Mouse (Mus musculus) gastrocnemius, postnatal 25 days (tissue): ENCODE data around the gene Tshz3. TPM values are rescaled to one million over a fixed set of nuclear protein-coding genes. Genes with fewer than 3 reads are reported as not detected.

Experiments used
- DNase-seq: peaks from one replicate; pipeline ENCODE4 v3.0.0; 2022
- total RNA-seq, 2 experiments: library from RNA; stranded (reverse); gene quantifications; 1 replicate in 1 of 2; 2 replicates in 1 of 2; pipeline ENCODE4 v1.2.3; 2021

The Tshz3 gene
- total RNA-seq, 2 experiments from 2014 or later = 2.7 to 3.4 TPM

DNA sequence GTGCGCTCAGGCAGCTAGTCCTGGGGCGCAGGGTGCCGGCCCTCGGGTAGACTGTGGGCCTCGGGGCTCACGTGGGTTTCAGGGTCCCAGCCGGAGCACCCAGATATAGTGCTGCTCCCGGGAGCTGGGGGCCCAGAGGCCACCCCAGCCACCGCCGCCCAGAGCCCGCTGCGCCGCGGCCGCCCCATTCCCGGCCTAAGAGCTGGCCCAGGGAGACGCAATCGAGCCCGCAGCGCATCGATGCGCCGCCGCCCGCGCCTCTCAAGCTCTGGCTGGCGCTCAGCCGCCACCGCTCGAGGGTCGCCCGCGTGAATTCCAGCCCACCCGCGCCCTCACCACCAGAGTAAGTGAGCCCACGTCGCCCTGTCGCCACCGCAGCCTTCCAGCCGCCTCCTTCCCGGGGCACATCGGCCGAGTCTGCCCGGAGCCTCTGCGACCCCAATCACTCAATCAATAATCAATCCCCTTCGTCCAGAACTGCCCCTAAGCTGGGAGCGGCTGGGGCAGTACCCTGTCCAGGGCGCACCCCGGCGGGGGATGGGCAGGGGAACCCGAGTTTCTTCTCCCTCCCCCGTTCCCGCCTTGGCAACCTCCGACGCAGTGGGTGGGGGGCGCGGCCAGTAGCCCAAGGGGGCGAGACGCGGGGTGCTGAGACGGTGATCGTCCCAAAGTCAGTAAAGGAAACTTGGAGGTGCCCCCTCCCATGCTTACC is 1.4 kb upstream of the Tshz3 start:
- DNase-seq = peak; percentile 61

- peak; percentile 87 for DNase-seq
Observed at GRCm38 (mm10) chr7:36697118-36697855, 631 bp upstream of the Tshz3 start.

DNA sequence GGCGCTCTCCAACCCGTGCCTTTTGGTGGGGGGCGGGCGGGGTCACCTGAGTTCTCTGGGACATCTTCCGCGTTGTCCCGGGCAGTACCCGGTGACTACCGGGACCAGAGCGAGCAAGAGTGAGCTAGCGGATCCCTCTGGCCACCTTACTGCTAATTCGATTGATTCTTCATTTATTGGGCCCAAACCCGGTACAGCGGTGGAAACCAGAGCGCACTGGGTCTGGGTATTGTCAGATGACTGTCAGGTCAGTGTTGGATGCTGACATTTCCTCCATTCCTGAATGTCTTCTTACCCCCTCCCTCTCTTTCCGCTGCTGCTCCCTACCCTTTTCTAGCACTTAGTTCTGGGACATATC is 650 bp downstream of the Tshz3 start:
- no peak for DNase-seq

DNA sequence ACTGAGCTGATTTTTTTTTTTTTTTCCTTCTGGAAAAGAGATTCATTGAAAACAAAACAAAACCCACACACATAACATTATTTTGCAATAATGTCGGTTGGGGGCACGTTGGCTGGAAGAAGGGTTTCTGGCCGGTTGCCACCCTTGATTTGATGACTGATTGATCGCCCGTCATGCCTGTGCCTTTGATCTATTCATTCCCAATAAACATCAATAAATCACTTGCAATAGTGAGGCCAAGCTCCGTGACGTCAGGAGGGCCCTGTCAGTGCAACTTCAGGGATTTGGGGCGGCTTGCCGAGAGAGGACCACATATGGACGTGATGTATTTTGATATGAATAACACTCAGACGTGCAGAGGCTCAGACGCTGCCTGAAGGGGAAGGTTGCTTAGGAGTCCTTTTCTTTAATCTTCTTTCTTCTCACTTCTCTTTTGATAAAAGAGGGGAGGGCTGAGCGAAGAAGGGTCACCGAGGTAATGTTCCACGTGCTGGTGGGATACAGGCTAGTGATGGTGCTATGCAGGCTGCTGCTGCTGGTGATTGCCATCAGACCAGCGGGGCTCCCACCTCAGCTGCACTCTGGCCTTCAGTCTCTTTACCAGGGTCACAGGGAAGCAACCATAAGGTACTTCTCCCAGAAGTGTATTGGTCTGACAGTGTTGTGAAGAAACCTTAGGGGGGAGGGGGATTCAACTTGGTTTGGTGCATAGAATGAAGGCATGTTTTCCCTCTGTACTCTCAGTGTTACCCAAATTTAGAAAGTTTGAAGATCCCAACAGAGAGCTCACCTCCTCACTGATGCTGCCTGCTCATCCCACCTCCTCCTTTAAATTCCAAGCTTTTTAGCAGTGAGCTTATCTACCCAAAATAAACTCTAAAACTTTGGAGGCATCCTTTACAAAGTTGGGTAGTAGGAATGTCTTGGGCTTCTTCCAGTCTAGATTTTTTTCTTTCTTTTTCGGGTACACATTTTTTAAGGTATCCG is 1.4 kb downstream of the Tshz3 start:
- no peak for DNase-seq

DNA sequence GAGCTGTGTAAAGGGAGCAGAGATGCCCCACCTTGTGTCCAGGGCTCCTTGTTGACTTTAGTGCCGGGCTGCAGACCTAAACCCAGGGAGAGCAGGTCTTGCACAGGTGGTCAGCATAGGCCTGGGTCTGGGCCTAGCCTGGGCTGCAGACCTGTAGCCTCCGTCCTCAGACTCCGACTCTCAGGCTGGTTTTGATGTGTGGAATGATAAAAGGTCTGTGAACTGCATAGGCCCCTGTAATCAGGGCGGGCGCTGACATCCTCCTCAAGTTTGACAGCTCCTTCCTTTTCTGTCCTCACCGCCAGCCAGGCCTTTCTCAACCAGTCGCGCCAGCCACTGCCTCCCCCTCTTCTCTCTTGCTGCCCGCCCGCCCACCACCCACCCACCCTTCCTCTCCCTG is 8.7 kb downstream of the Tshz3 start:
- DNase-seq = no peak

- no peak for DNase-seq
Observed at GRCm38 (mm10) chr7:36707266-36707665, 9.3 kb downstream of the Tshz3 start.

GRCm38 (mm10) chr7:36707681-36708350 is 9.9 kb downstream of the Tshz3 start:
- DNase-seq = no peak

- no peak for DNase-seq
Observed at GRCm38 (mm10) chr7:36708823-36709222, 10.9 kb downstream of the Tshz3 start.

- peak; percentile 38 for DNase-seq
Observed at GRCm38 (mm10) chr7:36709239-36709638, 11.3 kb downstream of the Tshz3 start.

- no peak for DNase-seq
Observed at GRCm38 (mm10) chr7:36709974-36710373, 12.1 kb downstream of the Tshz3 start.

DNA sequence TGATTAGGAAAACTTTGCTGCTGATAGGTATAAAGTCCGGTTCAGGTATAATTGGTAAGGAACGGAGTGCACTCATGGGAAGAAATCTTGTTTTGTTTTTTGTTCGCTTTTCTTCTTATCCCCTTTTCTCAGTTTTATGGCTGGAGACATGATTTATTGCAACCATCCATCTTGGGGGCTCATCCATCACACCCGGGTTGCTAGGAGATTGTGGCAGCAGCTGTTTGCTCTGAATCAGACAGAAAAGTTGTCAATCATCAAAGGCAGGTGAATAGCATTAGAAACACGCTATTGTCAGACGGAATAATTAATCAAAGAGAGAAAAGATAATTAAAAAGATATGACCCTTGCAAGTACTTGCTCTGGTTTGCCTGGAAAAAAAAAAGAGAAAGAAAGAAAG is 12.5 kb downstream of the Tshz3 start:
- no peak for DNase-seq

DNA sequence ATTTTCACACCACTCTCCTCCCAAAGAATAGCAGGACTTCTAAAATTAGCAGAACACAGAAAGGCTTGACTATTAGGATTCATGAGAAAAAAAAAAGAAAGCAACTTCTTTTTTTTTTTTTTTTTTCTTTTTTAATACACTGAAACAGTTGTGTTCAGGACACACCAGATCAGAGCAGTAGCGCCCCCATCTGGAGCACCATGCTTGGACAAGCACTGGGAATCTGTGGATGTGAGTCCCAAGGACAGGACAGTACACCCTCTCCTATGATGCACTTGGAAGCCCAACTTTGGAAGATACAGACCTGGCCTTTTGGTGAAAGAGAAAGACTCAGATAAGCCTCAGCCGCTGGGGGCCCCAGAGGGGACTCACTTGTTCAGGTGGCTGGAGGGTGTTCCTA is 13.8 kb downstream of the Tshz3 start:
- DNase-seq = no peak

GRCm38 (mm10) chr7:36714323-36714722 is 16.4 kb downstream of the Tshz3 start:
- DNase-seq = no peak

DNA sequence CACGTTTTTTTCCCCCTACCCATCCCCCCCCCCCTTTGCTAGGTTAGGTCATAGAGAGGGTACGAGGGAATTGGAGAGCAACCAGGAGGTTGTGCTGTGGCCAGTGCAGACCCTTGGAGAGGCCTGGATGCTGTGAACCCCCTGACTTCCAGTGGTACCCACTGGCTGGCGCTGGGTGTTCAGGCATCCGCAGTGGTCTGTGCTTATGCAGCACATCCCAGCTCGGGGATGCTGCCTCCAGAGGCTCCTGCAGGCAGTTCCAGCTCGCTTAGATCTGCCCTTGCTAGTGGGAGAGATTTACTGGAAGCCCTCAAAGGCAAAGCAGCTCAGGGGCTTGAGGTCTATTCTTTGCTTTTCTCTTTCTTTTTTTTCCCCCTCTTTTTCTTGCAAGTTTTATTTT is 19.3 kb downstream of the Tshz3 start:
- no peak for DNase-seq

DNA sequence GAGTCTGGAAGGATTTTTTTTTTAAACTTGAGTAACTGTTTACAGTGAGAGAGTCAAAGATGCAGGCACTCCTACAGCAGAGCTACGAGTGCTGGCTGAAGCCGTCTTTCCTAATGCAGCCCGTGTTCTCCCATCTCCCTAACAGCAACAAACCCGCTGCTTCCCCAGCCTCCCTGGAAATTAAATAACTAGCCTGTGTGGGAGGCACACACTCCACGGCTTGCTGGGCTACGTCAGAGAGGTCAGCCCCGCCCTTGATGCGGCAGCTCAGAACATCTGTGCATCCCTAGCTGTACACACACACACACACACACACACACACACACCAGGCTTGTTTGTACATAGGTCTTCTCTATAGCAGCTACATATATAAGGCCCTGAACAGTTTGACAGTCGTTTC is 22.9 kb downstream of the Tshz3 start:
- DNase-seq = no peak

GRCm38 (mm10) chr7:36736303-36737050 is 38.6 kb downstream of the Tshz3 start:
- no peak for DNase-seq

DNA sequence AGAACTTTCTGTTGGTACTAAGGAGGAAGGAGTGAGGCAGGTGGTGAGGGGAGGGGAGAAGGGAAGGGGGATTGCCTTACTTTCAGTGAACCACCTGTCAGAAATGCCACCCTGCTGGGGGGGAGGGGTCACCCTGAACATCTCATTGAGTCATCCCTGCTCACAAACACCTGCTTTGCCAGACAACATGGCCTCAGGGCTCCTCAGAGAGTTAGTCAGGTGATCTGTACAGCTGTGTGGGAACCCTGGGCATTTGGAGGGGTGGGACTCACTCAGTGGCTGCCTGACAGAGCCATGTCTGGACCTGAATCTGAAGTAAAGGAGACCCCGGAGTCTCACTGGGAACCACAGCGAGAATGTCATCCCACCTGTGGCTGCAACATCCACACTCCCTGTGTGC is 53.6 kb downstream of the Tshz3 start:
- no peak for DNase-seq

GRCm38 (mm10) chr7:36767501-36768092 is 69.7 kb downstream of the Tshz3 start:
- no peak for DNase-seq

- no peak for DNase-seq
Observed at GRCm38 (mm10) chr7:36773086-36773485, 75.2 kb downstream of the Tshz3 start.

- peak; percentile 24 for DNase-seq
Observed at GRCm38 (mm10) chr7:36776956-36777355, 79.0 kb downstream of the Tshz3 start.

- no peak for DNase-seq
Observed at GRCm38 (mm10) chr7:36778456-36778855, 80.5 kb downstream of the Tshz3 start.
